Mouse (Mus musculus) forebrain, embryonic 15.5 days (tissue): ENCODE results near the gene Cdc7. TPM values are rescaled to one million over a fixed set of nuclear protein-coding genes. Genes with fewer than 3 reads are reported as not detected.

Source experiments
- ATAC-seq: fragments of 200-750 bp; cut with Nextera tagmentation; replicated peaks from 2 replicates; pipeline ENCODE4 v1.8.0; 2017; ENCODE audit warnings: mild to moderate bottlenecking, moderate TSS enrichment, moderate library complexity
- H3K27ac ChIP-seq: fragments of 300-500 bp; sonication (generic); replicated peaks from 2 replicates; pipeline ENCODE4 v1.5.1; 2015; ENCODE audit warnings: mild to moderate bottlenecking, inconsistent platforms
- H3K27me3 ChIP-seq: fragments of 300-500 bp; sonication (generic); 2 replicates; pipeline ENCODE4 v1.6.1; 2015; ENCODE audit warnings: inconsistent platforms
- H3K36me3 ChIP-seq: fragments of 300-500 bp; sonication (generic); 2 replicates; pipeline ENCODE4 v1.6.1; 2015; ENCODE audit warnings: mild to moderate bottlenecking, inconsistent platforms
- H3K4me1 ChIP-seq: fragments of 300-500 bp; sonication (generic); 2 replicates; pipeline ENCODE4 v1.6.1; 2015; ENCODE audit warnings: inconsistent platforms
- H3K4me2 ChIP-seq: fragments of 300-500 bp; sonication (generic); replicated peaks from 2 replicates; pipeline ENCODE4 v1.6.1; 2015; ENCODE audit warnings: mild to moderate bottlenecking, inconsistent platforms
- H3K4me3 ChIP-seq: fragments of 300-500 bp; sonication (generic); 2 replicates; pipeline ENCODE4 v1.5.1; 2015; ENCODE audit warnings: mild to moderate bottlenecking, inconsistent platforms
- H3K9ac ChIP-seq: fragments of 300-500 bp; sonication (generic); replicated peaks from 2 replicates; pipeline ENCODE4 v1.6.1; 2015; ENCODE audit warnings: mild to moderate bottlenecking, inconsistent platforms
- H3K9me3 ChIP-seq: fragments of 300-500 bp; sonication (generic); 2 replicates; pipeline ENCODE4 v1.6.1; 2016; ENCODE audit warnings: inconsistent platforms
- WGBS: fragments of 180-500 bp; shearing (Covaris S2); methylation state at CpG from one replicate; pipeline ENCODE4 v1.1.7; 2015; ENCODE audit warnings: mixed read lengths; 5-methylcytosine and 5-hydroxymethylcytosine counted together
- polyA plus RNA-seq: library from polyadenylated mRNA; unstranded; fragments of >200 nt; fragmentation: Nextera tagmentation; extraction: Ambion mirVana; gene quantifications from 2 replicates; pipeline ENCODE4 v1.2.1, GENCODE M21; 2015

Cdc7 gene
- polyA plus RNA-seq, 1 experiment from 2014 or later, result 41.9 TPM

GRCm38 (mm10) chr5:106996539-106997244 is 32.6 kb downstream of the Cdc7 start:
- no peak overlapping the region for H3K9ac ChIP-seq
- H3K36me3 ChIP-seq, result no peaks in the 10 kb centered on the region
- no peak overlapping the region for H3K4me3 ChIP-seq
- no peak for ATAC-seq
- WGBS, result 79% methylated on average over 7 of the region's 7 CpGs
- H3K27ac ChIP-seq, result no peak overlapping the region
- H3K4me1 ChIP-seq, result no peaks in the 10 kb centered on the region
- H3K27me3 ChIP-seq, result no peaks in the 10 kb centered on the region
- H3K9me3 ChIP-seq, result no peaks in the 10 kb centered on the region
- no peak overlapping the region for H3K4me2 ChIP-seq

DNA sequence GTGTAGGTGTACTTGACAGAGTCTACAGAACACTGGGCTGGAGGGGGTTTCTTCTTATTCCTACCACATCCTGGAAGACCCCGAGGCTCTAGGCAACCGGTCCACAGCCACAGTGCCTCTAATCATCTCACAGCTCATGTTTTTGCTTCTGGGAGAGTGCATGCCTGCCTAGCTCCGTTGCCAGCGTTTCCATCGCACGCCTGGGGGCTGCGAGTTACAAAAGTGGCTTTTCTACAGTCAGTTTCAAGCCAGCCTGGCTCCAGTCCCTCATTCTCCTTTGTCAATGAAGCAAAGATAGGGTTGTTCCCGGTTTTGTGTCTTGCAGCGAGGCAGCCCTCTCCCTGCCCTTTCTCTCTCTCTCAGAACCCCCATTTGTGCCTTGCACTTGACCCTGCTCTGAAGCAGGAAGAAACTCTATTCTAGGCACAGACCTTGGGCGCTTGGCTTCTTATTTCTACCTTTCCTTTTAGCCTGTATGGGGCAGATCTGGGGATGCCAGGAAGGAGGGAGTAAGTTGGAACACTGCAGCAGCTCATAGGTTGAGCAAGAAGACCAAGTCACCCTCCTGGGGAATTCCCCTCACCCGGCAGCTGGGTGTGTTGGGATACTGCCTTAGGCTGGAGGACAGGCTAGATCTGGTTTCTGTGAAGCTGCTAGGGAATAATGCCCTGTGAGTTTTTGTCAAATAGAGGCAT is 37.4 kb downstream of the Cdc7 start:
- Histone ChIP-seq H3K4me2 (no peak overlapping the region), H3K4me1 (no peaks in the 10 kb centered on the region), H3K9me3 (no peaks in the 10 kb centered on the region), H3K27ac (no peak overlapping the region), H3K36me3 (no peaks in the 10 kb centered on the region), H3K27me3 (no peaks in the 10 kb centered on the region), H3K9ac (no peak overlapping the region), H3K4me3 (no peak overlapping the region)
- WGBS, result 49% methylated on average over 11 of the region's 11 CpGs
- no peak for ATAC-seq

DNA sequence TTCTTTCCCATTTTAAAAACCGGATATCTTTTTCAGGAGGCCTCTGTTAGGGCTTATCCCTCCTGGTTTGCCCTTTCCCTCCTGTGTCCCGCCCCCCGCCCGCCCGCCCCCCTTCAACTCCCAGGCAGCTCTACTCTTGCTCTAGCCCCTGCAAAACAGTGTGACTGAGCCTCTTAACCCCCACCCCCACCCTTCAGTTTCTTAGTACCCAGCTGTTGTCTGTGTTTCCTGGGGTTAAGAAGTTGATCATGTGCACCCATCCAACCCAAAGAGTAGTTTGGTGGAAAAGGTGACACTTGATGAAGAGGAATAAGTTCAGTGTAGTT is 37.9 kb downstream of the Cdc7 start:
- Histone ChIP-seq H3K9me3 (no peaks in the 10 kb centered on the region), H3K36me3 (no peaks in the 10 kb centered on the region), H3K4me2 (no peak overlapping the region), H3K4me1 (no peaks in the 10 kb centered on the region), H3K27ac (no peak overlapping the region), H3K9ac (no peak overlapping the region), H3K27me3 (no peaks in the 10 kb centered on the region), H3K4me3 (no peak overlapping the region)
- WGBS, result 39% methylated on average over 5 of the region's 5 CpGs
- no peak for ATAC-seq

DNA sequence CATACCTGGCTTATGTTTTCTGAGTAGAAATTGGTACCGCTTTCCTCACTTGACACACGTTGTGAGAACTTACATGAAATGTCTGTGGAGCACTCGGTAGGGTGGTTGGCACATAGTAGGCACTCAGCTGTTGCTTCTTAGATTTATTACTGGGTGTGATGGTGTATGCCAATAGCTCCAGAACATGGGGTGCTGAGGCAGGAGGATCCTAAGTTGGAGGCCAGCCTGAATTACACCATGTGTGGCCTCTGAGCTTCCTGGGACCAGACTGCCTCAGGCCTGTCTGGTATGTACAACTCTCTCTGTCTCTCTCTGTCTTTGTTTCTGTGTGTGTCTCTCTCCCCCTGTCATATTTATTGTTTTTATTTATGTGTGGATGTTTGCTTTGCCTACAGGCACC is 45.6 kb downstream of the Cdc7 start:
- no peak for ATAC-seq
- no peaks in the 10 kb centered on the region for H3K9me3 ChIP-seq
- H3K36me3 ChIP-seq, result no peaks in the 10 kb centered on the region
- no peak overlapping the region for H3K9ac ChIP-seq
- no peaks in the 10 kb centered on the region for H3K4me1 ChIP-seq
- 95% methylated on average over 3 of the region's 3 CpGs for WGBS
- no peak overlapping the region for H3K27ac ChIP-seq
- 0 out of 2 replicates have a peak, but pooled peaks cover 3% of the 10 kb centered on the region for H3K27me3 ChIP-seq
- no peak overlapping the region for H3K4me2 ChIP-seq
- H3K4me3 ChIP-seq, result no peak overlapping the region

DNA sequence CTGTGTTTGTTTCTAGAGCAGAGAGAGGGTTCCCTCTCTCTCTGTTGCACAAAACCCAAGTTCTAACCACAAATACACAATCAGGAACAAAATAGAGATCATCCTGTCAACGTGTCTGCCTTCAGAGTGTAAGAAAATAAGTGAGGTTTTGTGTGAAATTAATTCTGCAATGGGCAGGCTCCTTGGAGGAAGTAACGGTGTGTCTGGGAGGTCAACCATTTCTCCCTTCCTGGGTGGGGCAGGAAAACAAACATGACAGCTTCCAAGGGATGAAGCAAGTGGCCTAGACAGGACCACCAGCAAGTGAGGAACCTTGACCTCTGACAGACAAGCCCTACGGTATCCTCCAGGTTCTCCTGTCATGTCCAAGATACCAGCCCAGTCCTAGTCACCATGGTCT is 46.2 kb downstream of the Cdc7 start:
- Histone ChIP-seq H3K4me2 (no peak overlapping the region), H3K4me3 (no peak overlapping the region), H3K36me3 (no peaks in the 10 kb centered on the region), H3K4me1 (no peaks in the 10 kb centered on the region), H3K27me3 (peaks cover 7% of the 10 kb centered on the region; the same call in 1 of the 2 replicates), H3K9me3 (no peaks in the 10 kb centered on the region), H3K9ac (no peak overlapping the region), H3K27ac (no peak overlapping the region)
- ATAC-seq, result no peak
- 78% methylated on average over 3 of the region's 3 CpGs for WGBS

DNA sequence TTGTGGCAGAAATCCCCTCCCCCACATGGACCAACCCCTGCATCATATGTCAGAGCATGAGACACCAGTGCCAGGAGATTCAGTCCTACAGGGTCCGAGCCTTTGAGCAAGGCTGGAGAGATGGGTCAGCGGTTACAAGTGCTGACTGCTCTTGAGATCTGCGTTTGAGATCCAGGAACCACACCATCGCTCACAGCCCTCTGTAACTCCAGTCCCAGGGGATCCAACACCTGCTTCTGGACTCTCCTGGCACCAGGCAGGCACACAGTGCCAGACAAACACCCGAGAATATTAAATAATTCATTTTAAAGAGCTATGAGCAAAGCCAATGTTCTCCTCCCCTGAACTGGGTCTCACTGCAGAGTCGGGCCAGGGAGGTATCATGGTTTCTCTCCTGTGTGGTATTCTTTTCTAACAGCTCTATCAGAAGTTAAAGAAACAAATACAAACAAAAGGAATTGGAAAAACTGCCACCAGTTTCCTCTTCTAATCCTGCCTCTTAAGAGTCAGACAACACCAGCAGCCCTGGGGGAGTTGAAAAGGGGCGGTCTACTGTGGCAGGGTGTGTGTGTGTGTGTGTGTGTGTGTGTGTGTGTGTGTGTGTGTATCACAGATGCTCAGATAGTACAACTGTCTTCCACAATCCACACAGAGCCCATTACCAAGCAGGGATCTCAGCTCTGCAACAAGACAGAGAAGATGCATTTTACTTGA is 47.4 kb downstream of the Cdc7 start:
- H3K27me3 ChIP-seq, result peaks cover 7% of the 10 kb centered on the region; the same call in 1 of the 2 replicates
- H3K36me3 ChIP-seq, result no peaks in the 10 kb centered on the region
- no peak overlapping the region for H3K4me2 ChIP-seq
- no peak overlapping the region for H3K9ac ChIP-seq
- no peak overlapping the region for H3K27ac ChIP-seq
- 63% methylated on average over 7 of the region's 7 CpGs for WGBS
- no peaks in the 10 kb centered on the region for H3K4me1 ChIP-seq
- H3K9me3 ChIP-seq, result no peaks in the 10 kb centered on the region
- H3K4me3 ChIP-seq, result no peak overlapping the region
- ATAC-seq, result no peak

DNA sequence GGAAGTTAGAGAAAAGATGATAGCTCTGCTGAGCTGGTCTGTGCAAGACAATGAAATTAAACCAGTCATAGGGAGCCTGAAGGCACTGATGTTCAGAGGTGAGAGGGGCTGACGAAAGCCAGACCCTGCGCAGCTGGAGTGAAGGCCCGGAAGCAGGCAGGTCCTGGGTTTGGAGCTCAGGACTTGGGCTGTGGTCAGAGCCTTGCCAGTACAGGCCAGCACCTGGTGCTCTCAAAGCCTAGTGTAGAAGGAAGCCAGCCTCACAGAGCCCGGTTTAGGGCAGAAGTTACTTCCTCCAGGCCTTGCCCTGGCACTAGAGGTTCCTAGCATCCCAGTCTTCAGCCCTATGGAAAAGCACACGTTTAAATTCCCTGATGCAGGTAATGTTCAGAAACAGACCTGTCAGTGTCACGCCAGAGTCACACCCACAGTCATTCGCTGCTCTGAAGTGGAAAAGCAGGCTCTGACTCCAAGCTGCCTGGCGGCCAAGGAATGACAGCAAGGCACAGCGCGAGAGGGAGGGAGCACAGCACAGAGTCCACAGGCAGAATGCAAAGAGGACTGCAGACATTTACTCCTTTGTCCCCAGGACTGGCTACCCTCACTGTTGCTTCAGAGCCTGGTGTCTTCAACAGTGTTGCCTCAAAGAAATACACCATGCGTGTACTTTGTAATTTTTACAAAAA is 48.1 kb downstream of the Cdc7 start:
- H3K9me3 ChIP-seq, result no peaks in the 10 kb centered on the region
- no peak overlapping the region for H3K4me2 ChIP-seq
- H3K36me3 ChIP-seq, result no peaks in the 10 kb centered on the region
- ATAC-seq, result no peak
- 53% methylated on average over 11 of the region's 11 CpGs for whole genome bisulfite sequencing
- H3K27me3 ChIP-seq, result peaks cover 7% of the 10 kb centered on the region; the same call in 1 of the 2 replicates
- H3K4me1 ChIP-seq, result no peaks in the 10 kb centered on the region
- H3K4me3 ChIP-seq, result no peak overlapping the region
- H3K9ac ChIP-seq, result no peak overlapping the region
- H3K27ac ChIP-seq, result no peak overlapping the region

GRCm38 (mm10) chr5:107013393-107013792 is 49.3 kb downstream of the Cdc7 start:
- 62% methylated on average over 2 of the region's 2 CpGs for WGBS
- H3K4me2 ChIP-seq, result no peak overlapping the region
- no peak for ATAC-seq
- H3K27me3 ChIP-seq, result peaks cover 7% of the 10 kb centered on the region; the same call in 1 of the 2 replicates
- no peaks in the 10 kb centered on the region for H3K36me3 ChIP-seq
- no peak overlapping the region for H3K27ac ChIP-seq
- H3K4me3 ChIP-seq, result no peak overlapping the region
- H3K4me1 ChIP-seq, result no peaks in the 10 kb centered on the region
- no peak overlapping the region for H3K9ac ChIP-seq
- H3K9me3 ChIP-seq, result no peaks in the 10 kb centered on the region

DNA sequence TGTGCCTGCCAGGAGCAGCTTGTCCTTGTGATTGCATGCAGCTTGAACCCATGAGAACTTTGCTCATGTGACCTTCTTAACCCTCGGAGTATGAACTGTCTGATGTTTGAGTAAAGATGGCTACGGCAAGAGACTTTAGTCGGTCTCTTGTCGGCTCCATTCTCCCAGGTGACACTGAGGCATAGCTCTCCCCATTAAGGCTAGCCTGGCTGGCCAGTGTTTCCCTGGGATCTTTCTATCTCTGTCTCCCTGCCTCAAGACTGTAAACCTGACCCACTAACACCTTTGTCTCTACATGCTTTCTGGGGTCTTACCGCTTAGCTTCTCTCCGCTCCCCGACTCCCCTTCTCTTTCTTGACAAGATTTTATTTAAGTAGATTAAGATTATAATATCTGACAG is 50.0 kb downstream of the Cdc7 start:
- no peak for ATAC-seq
- Histone ChIP-seq H3K27me3 (peaks cover 7% of the 10 kb centered on the region; the same call in 1 of the 2 replicates), H3K36me3 (no peaks in the 10 kb centered on the region), H3K27ac (no peak overlapping the region), H3K4me1 (no peaks in the 10 kb centered on the region), H3K9me3 (no peaks in the 10 kb centered on the region), H3K4me2 (no peak overlapping the region), H3K9ac (no peak overlapping the region), H3K4me3 (no peak overlapping the region)
- 87% methylated on average over 7 of the region's 7 CpGs for WGBS

- peaks cover 7% of the 10 kb centered on the region; the same call in 1 of the 2 replicates for H3K27me3 ChIP-seq
- no peaks in the 10 kb centered on the region for H3K4me1 ChIP-seq
- H3K36me3 ChIP-seq, result no peaks in the 10 kb centered on the region
- H3K4me2 ChIP-seq, result no peak overlapping the region
- H3K9ac ChIP-seq, result no peak overlapping the region
- 85% methylated on average over 2 of the region's 2 CpGs for WGBS
- no peak overlapping the region for H3K4me3 ChIP-seq
- no peak for ATAC-seq
- no peak overlapping the region for H3K27ac ChIP-seq
- H3K9me3 ChIP-seq, result no peaks in the 10 kb centered on the region
Observed at GRCm38 (mm10) chr5:107015046-107015421, 50.9 kb downstream of the Cdc7 start.

GRCm38 (mm10) chr5:107015422-107016081 is 51.4 kb downstream of the Cdc7 start:
- Histone ChIP-seq H3K4me3 (no peak overlapping the region), H3K36me3 (no peaks in the 10 kb centered on the region), H3K4me2 (no peak overlapping the region), H3K4me1 (no peaks in the 10 kb centered on the region), H3K27me3 (peaks cover 7% of the 10 kb centered on the region; the same call in 1 of the 2 replicates), H3K9ac (no peak overlapping the region), H3K9me3 (no peaks in the 10 kb centered on the region), H3K27ac (no peak overlapping the region)
- no peak for ATAC-seq
- 33% methylated on average over 10 of the region's 10 CpGs for WGBS
